8 mouse cellular contexts compared by ENCODE assay signal in genomic region chr9:66825990-66826389, GRCm38 (mm10). TPM values are rescaled to one million over a fixed set of nuclear protein-coding genes. Genes with fewer than 3 reads are reported as not detected.
A peak's percentile ranks its signal among the peaks of the same experiment; 100 is the strongest.
DNase-seq lines count a peak whose midpoint lies in the region; ATAC-seq lines count a peak whose summit lies in the region.
"Had no signal": no experiment of that assay in that cellular context is flagged by ENCODE, and none has a peak within 500 bp of the region (broad histone marks: within the 10 kb centered on the region; RNA-seq: fewer than 3 reads in every experiment).

No protein-coding gene starts in this region.

- no peak overlapping the region for H3K9ac ChIP-seq in hindbrain, embryonic 14.5 days
- H3K9ac ChIP-seq in hindbrain, embryonic 16.5 days (ENCODE audit: low read depth, low read length), result no peak overlapping the region
- H3K9ac ChIP-seq: embryonic facial prominence, embryonic 15.5 days had no signal

- ATAC-seq in hindbrain, embryonic 14.5 days (ENCODE audit: low FRiP score), result no peak
- ATAC-seq in hindbrain, embryonic 16.5 days, result no peak
- ATAC-seq in monocyte, adult 5-6 weeks (replicated peaks; ENCODE audit: insufficient number of reproducible peaks, low FRiP score, low TSS enrichment, poor library complexity, severe bottlenecking), result 0 out of 2 replicates have a peak, but pooled peaks have one; percentile 48

- 34% methylated on average over 1 of the region's 1 CpGs for WGBS in hindbrain, embryonic 14.5 days
- WGBS in hindbrain, embryonic 16.5 days, result 37% methylated on average over 1 of the region's 1 CpGs

- no peaks in the 10 kb centered on the region for H3K36me3 ChIP-seq in hindbrain, embryonic 14.5 days (replicated peaks; ENCODE audit: control insufficient read depth, insufficient read depth)
- H3K36me3 ChIP-seq in hindbrain, embryonic 16.5 days (ENCODE audit: control insufficient read depth, insufficient read depth, low read length), result no peaks in the 10 kb centered on the region
- H3K36me3 ChIP-seq: embryonic facial prominence, embryonic 15.5 days had no signal

- no peaks in the 10 kb centered on the region for H3K4me1 ChIP-seq in hindbrain, embryonic 14.5 days (replicated peaks; ENCODE audit: control insufficient read depth, insufficient read depth, low read length)
- H3K4me1 ChIP-seq in hindbrain, embryonic 16.5 days (ENCODE audit: control insufficient read depth, insufficient read depth, low read depth, low read length), result no peaks in the 10 kb centered on the region
- H3K4me1 ChIP-seq: embryonic facial prominence, embryonic 15.5 days had no signal

- H3K27me3 ChIP-seq in hindbrain, embryonic 14.5 days (ENCODE audit: control insufficient read depth, insufficient read depth, low read length), result no peaks in the 10 kb centered on the region
- H3K27me3 ChIP-seq in hindbrain, embryonic 16.5 days (replicated peaks; ENCODE audit: control insufficient read depth, insufficient read depth, low read length), result no peaks in the 10 kb centered on the region
- H3K27me3 ChIP-seq: embryonic facial prominence, embryonic 15.5 days had no signal

- no peak overlapping the region for H3K4me2 ChIP-seq in hindbrain, embryonic 14.5 days (replicated peaks)
- no peak overlapping the region for H3K4me2 ChIP-seq in hindbrain, embryonic 16.5 days (ENCODE audit: low read length)
- H3K4me2 ChIP-seq: embryonic facial prominence, embryonic 15.5 days had no signal

- H3K4me3 ChIP-seq in hindbrain, embryonic 14.5 days (replicated peaks; ENCODE audit: low read length), result no peak overlapping the region
- no peak overlapping the region for H3K4me3 ChIP-seq in hindbrain, embryonic 16.5 days (ENCODE audit: low read length)
- H3K4me3 ChIP-seq: embryonic facial prominence, embryonic 15.5 days had no signal

- no peaks in the 10 kb centered on the region for H3K9me3 ChIP-seq in hindbrain, embryonic 14.5 days (ENCODE audit: control insufficient read depth, low read length)
- H3K9me3 ChIP-seq in hindbrain, embryonic 16.5 days (ENCODE audit: control insufficient read depth, low read length), result no peaks in the 10 kb centered on the region
- H3K9me3 ChIP-seq: embryonic facial prominence, embryonic 15.5 days had no signal

- H3K27ac ChIP-seq in hindbrain, embryonic 14.5 days, result no peak overlapping the region
- H3K27ac ChIP-seq in hindbrain, embryonic 16.5 days (ENCODE audit: low read depth, low read length), result no peak overlapping the region
- H3K27ac ChIP-seq: embryonic facial prominence, embryonic 15.5 days had no signal

- peak; percentile 86 for DNase-seq in hindbrain, embryonic 14.5 days (ENCODE audit: low spot score)
- DNase-seq in thymus, postnatal 0 days (ENCODE audit: low spot score), result peak; percentile 70
- DNase-seq in thymus, adult 18-20 months, result no peak
- DNase-seq in c-Kit-positive CD71-positive TER-119-positive erythroid progenitor cells, embryonic 14.5 days (ENCODE audit: low spot score), result peak; percentile 54
- DNase-seq in ovary, postnatal 36 days (ENCODE audit: low spot score), result no peak

RNA-seq across cellular contexts. Expression of gene Aph1c, which starts 8.5 kb away (rescaled TPM):
- 4.5 and 6.4 TPM in 2 replicates for polyA plus RNA-seq in hindbrain, embryonic 14.5 days (2014; fragmentation: Nextera tagmentation; extraction: Ambion mirVana)
- polyA plus RNA-seq in hindbrain, embryonic 16.5 days (2015; fragmentation: Nextera tagmentation; extraction: Ambion mirVana), result 5.0 and 5.2 TPM in 2 replicates
- 2.1 and 3.5 TPM in 2 replicates for polyA plus RNA-seq in thymus, postnatal 0 days (2015; fragmentation: Nextera tagmentation; extraction: Ambion mirVana)
- total RNA-seq in monocyte, adult 5-6 weeks (2017), result 1.9 to 9.5 TPM (median 3.2 TPM) in 3 replicates

RNA-seq across cellular contexts. Expression of gene Gm10647, which starts 29.2 kb away (rescaled TPM):
- polyA plus RNA-seq in hindbrain, embryonic 14.5 days (2014; fragmentation: Nextera tagmentation; extraction: Ambion mirVana), result 0.33 and 0.46 TPM in 2 replicates
- 0.48 and 0.64 TPM in 2 replicates for polyA plus RNA-seq in hindbrain, embryonic 16.5 days (2015; fragmentation: Nextera tagmentation; extraction: Ambion mirVana)
- 0.21 TPM in 1 of 2 replicates, not detected in the other for polyA plus RNA-seq in thymus, postnatal 0 days (2015; fragmentation: Nextera tagmentation; extraction: Ambion mirVana)
- not detected in 3 replicates for total RNA-seq in monocyte, adult 5-6 weeks (2017)

RNA-seq across cellular contexts. Expression of gene Aph1b, which starts 30.7 kb away (rescaled TPM):
- polyA plus RNA-seq in hindbrain, embryonic 14.5 days (2014; fragmentation: Nextera tagmentation; extraction: Ambion mirVana), result 27.6 and 28.5 TPM in 2 replicates
- 21.4 and 22.6 TPM in 2 replicates for polyA plus RNA-seq in hindbrain, embryonic 16.5 days (2015; fragmentation: Nextera tagmentation; extraction: Ambion mirVana)
- 1.5 and 1.8 TPM in 2 replicates for polyA plus RNA-seq in thymus, postnatal 0 days (2015; fragmentation: Nextera tagmentation; extraction: Ambion mirVana)
- 3.6 to 6.5 TPM (median 5.0 TPM) in 3 replicates for total RNA-seq in monocyte, adult 5-6 weeks (2017)

Comparison
In these comparisons a context has a peak if more than half of its experiments do, and no peak if none do; other contexts are left out.
1. DNase-seq: peak in hindbrain, embryonic 14.5 days (single experiment), thymus, postnatal 0 days (single experiment) and c-Kit-positive CD71-positive TER-119-positive erythroid progenitor cells, embryonic 14.5 days (single experiment); none in thymus, adult 18-20 months (0 of 2) and ovary, postnatal 36 days (single experiment).